Mouse (Mus musculus): Measurements from ENCODE around the gene Srgap1.

Gene Srgap1

DNA sequence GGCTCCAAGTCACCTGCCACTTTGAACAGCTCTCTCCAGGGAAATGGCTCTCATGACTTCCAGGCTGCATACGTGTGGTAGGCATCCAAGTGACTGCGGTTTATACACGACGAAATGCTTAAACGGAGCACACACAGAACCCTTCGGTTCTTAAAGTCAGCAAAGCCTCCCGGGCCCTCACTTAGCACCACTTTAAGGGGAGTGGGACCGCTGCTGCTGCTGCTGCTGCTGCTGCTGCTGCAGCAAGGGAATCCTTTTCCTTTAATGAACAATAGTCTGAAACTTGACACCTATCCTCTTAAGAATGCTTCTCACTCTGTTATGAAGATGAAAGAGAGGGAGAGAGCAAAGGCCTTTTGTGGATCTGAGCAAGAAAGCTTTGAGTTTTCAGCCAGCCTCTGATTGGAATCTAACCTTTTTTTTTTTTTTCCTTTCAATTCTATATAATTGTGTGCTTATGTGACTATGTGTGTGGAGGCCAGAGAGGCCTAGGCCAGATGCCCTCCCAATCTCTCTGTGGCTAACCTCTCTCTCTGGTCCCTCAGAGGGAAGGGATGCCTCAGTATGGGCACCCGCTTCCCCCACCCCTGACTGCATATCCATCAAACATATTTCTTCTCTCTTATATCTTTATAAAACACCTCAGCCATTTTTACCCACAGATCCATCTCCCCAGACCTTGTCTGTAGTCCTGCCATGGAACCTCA lies 161.4 kb downstream of the Srgap1 start:
- no peak for DNase-seq (ENCODE audit: low read depth, low spot score)

DNA sequence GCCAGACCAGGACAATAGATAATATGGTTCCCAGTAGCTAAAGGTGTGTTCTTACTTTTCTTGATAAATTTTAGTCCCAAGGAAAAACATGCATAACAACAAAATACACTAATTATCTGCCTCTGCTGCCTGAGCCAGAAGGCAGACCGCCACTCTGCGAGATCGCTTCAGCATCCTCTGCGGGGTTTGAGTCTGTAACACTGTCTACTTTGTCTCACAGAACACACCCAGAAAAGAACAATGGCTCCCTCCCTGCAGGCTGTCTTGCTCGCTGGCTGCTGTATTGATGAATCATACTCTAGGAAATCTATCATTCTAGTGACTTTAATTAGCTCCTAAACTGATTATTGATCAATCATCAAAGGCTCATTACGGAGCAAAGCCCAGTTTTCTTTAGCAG lies 164.7 kb downstream of the Srgap1 start:
- no peak for DNase-seq (ENCODE audit: low read depth, low spot score)

DNA sequence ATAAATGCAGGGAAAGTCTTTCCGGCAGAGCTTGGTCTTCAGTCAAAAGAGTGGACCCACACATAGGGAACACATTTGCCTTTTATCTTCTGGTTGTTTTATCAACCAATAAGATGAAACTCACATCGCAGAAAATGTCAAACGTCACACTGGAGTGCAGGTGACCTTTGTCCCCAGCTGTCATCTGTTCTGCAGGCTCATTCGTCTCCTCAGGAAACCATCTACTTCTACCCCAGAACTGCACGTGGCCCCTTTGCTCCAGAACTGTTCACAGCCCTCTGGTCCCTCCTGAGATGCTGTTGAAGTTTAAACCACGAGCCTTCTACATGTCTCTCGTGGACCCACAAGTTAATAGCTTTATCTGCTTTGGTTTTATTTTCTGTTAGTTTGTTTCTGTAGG lies 168.3 kb downstream of the Srgap1 start:
- DNase-seq (ENCODE audit: low read depth, low spot score), result no peak

DNA sequence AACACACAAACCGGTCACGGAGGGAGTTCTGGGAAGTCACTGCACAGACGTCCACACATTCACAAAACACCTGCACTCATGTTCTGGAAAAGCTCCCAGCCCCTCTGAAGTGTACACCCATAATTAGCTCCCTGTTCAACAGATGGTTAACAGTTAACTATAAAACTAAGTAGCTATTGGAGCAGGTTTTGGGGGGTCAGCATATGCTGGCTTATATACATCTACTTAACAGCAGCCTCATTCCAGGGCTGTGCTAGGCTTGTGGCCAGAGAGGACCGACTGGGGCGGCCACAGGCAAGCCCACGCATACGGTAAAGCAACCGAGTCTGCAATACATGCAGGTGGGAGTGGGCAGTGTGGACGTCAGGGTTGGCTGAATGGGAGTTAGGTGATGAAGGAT lies 169.2 kb downstream of the Srgap1 start:
- DNase-seq (ENCODE audit: low read depth, low spot score), result no peak

DNA sequence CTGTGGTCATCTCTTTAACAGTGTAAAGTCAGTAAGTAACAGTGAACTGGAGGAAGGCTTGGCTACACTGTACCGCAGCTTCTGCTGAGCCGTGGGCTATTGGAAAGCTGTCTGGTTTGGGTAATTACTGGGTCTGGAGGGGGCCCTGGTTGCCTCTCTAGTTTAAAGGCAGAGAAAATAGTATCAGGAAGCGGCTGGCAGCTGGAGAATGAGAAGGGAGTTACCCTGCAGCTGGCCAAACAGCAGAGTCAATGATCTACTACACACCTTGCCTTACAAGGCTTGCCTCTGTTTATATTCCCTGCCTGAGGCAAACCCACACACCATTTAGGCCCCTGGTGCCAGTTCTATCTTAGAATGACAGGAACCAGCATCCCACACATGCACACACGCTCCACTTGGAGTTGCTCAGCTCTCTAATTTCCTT lies 174.0 kb downstream of the Srgap1 start:
- no peak for DNase-seq (ENCODE audit: low read depth, low spot score)

DNA sequence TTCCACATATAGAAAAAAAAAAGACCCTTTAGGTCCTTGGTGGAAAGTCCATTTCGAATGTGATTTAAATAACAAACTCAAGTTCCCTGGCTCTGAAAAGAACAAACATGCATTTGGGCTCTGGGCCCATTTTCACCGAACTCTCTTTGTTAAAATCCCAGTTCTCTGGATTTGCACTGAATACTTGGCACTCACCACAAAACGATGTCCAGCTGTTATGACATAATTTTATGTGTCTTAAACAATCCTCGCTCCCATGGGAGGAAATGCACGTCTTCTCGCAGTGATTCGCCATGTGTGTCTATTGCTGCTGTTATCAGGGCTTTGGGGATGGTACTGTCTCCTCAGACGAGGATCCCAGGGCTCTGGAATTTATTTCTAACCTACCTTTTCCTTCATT lies 177.2 kb downstream of the Srgap1 start:
- no peak for DNase-seq (ENCODE audit: low read depth, low spot score)

DNA sequence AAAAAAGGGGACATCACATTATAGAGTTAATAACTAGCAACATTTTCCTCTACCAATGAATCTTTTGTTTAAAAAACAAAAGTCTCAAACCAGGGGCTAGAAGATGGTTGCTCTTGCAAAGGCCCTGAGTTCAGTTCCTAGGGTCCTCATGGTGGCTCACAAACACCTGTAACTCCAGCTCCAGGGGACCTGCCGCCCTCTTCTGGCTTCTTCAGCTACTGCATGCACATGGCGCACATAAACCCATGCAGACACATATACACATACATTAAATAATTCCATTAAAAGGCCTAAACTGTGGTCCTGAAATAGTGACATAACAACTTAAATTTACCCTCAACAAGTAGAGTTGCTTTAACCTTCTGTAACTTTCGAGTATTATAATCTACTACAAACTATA lies 178.9 kb downstream of the Srgap1 start:
- DNase-seq (ENCODE audit: low read depth, low spot score), result no peak

DNA sequence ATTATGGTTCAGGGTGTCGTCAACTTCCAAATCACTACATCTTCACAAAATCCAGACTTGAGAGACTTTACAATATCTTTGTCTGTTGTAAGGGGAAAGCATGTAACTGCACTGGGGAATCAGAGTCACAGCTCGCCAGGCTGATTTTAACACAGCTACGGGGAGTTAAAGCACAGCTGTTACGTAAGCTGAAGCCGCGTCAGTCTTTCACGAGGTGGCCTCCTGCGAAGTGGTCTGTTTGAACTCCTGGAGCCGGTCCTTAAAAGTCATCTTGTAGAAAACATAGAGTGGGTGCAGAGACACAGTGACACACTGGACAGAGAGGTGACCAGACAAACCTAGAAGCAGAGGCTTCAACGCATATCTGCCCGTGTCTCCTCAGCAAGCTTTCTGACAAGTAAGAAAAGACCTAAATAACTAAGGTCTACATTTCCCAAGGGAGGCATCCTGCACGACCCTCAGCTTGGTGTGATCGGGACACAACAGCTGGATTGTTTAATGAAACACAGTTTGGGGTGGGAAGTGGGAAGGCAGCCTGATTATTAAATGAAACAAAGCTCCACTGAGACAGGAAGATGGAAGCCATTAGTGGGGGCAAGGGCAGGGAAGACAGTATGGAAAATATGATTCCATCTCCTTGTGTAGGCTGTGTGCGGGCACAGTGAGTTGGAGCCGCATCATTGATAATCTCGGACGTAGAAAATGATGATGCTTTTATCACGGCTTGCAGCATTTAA lies 181.4 kb downstream of the Srgap1 start:
- no peak for DNase-seq (ENCODE audit: low read depth, low spot score)

DNA sequence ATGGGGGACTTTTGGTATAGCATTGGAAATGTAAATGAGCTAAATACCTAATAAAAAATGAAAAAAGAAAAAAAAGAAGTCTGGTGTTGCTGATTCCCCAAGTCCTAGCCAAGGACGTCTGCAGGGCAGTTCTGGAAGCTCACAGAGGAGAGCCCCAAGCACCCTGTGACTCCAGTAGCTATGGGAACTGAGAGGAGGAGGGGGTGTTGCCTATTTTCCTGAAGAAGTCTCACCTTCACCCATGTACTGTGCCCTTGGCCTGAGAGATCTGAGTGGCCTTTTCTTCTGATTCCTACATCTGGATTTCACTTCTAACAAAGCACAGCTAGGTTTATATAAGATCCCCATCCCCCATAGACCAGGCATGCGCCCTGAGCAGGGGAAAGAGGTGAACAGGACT lies 186.2 kb downstream of the Srgap1 start:
- DNase-seq (ENCODE audit: low read depth, low spot score), result no peak

DNA sequence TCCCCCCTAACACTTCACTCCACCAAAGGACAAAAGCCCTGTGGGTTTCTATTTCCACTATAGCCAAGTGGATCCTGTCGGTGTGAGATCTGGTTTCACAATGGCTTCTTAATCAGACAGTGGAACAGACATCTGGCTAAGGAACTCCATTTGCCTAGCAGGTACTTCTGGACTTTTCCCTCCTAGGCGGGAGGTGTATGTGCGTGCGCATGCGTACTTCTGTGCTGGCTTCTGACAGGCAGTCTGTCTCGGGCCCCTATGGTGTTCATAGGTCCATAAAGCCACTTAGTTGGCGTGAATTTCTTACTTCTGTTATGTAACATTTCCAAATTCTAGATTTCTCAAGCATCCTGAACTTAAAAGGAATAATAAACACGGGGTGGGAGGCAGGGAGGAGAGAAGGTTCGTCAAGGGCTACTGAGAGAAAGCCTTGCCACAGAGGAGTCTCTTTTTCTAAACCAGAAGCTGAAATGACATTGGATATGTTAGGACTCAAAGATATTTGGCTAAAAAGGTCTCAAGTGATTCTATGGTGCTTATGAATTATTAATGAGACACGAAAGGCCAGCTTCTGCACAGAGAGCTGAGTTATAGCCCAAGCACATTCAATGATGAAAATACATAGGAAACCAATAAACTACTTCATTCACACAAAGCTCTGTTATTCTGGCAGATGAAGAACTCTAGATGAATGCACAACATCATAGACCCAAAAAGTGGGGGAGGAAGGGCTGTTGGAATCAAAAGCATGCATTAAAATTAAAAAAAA lies 187.1 kb downstream of the Srgap1 start:
- no peak for DNase-seq (ENCODE audit: low read depth, low spot score)

DNA sequence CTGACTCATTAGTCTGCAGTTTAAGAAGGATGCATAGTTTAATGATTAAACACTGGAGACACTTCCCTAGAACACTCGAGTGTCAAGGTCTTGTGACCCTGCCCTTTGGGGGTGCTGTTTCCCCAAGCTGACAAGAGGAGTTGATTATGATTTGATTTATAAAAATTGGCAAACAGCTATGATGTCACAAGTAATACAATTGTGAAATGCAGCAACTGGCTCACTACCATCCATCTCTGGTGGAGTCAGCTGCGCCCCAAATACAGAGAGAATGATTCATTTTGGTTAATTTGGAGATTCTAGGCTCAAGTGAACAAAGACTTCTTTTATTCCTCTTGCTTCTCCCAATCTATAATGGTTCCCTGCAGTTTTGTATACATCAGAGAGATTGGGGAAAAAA lies 188.2 kb downstream of the Srgap1 start:
- no peak for DNase-seq (ENCODE audit: low read depth, low spot score)

DNA sequence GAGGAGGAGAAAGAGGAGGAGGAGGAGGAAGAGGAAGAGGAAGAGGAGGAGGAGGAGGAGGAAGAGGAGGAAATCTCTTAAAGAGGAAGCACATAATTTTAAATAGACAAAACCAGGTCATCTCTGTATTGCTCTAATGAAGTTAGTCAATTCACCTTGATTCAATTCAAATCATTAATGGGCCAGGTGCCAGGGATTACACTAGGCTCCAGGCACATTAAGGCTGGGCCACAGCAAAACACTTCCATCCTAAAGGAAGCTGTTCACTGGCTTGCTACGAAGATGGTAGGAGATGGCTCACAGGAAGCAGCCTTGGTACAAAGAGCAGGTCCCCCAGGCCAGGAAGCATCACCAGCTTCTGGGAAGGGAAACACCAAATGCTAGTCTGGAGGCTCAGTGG lies 189.0 kb downstream of the Srgap1 start:
- no peak for DNase-seq (ENCODE audit: low read depth, low spot score)

DNA sequence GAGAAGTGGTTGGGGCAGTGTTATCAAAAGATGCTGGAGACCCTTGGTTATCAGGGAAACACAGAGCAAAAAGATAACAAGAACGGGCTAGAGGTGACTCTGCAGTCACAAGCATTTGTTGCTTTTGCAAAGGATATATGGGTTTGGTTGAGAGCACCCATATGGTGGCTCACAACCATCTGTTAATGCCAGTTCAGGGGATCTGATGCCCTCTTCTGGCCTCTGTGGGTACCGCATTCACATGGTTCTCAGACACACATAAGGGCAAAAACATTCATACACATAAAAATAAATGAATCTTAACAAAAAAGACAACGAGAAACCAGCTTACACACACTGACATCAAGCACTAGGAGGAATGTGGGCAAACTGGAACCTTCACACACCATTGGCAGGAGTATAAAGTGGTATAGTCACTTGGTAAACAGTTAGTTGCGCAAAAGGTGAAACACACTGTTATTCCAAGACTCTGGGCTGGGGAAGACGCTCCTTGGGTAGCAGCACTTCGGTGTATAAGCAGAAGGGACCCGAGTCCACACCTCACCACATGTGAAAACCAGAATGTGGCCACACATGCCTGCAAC lies 191.2 kb downstream of the Srgap1 start:
- DNase-seq (ENCODE audit: low read depth, low spot score), result peak; percentile 4

DNA sequence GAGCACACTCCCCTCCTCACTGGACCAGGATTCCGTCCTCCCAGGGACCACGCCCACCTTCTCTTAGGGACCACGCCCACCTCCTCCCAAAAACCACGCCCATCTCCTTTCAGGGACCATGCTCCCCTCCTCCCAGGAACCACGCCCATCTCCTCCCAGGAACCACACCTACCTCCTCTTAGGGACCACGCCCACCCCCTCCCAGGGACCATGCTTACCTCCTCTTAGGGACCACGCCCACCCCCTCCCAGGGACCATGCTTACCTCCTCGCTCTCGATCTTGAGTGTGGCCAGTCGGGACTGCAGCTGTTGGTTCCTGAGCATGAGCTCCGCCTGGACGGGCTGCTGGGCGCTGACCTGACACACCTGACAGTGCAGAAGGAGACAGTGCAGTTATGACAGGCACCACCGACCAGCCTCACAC lies 193.7 kb downstream of the Srgap1 start:
- peak; percentile 73 for DNase-seq (ENCODE audit: low read depth, low spot score)

DNA sequence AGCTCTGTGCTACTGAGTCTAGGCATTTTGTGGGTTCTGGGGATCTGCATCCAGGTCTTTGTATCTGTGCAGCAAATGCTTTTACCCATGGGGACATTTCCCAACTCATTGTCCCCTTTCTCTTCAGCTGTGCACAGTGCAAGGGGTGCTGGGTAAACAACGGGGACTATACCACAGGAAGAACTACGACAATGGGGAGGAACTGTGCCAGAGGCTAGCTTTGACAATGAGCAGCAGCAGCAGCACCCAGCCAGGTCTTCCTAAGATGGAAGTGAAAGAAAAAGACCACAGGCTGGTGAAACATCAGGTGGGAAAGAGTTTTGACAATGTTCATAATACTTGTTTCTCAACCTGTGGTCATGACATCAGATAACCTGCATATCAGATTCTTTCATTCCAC lies 197.6 kb downstream of the Srgap1 start:
- DNase-seq (ENCODE audit: low read depth, low spot score), result no peak

DNA sequence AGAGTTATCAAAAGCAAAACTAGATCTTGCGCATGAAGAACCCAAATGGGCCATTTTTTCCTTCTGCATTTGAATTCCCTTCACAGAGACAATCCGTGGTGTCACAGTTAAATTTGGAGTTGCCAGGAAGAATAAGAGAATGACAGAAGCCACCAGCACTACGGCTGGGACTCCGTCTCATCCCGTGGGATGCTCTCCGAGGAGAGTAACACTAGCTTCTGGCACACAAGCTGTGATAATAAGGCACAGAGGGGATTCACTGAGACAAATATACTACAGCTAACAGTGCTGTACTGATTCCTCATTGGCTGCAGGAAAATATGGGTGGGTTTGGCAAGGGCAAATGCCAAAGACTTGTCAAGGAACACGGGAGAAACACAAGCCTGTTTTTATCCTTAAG lies 201.4 kb downstream of the Srgap1 start:
- DNase-seq (ENCODE audit: low read depth, low spot score), result no peak

DNA sequence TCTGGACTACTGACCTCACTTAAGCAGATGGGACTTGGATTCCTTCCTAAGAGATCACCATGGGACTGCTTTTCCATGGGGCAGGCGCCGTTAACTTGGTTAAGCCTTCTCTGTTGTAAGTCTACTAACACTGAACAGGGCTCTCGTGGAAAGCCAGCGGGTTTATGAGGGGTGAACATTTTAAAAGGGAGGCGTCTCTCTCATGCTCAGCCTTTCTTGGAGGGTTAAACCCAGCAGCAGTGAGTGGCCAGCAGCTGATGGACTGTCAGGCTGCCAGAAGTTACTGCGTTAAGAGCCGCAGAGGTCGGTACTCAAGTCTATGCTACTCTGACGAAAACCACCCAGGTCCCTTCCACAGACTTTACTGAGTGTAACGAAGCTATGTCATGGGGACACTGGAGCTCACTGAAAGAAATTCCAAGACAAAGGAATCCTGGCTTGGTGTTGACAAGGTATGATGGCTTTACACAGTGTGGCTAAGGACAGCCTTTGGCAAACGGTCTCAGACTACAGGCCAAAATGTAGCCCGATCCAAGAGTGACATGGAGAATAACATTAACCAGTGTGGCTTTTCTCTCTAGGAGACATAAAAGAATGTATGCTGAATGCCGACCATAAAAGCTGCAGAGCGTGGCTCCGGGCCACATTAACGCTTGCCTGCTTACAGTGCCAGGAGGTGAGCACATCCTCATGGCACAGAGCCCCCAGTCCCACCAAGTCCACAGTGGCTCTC lies 209.8 kb downstream of the Srgap1 start:
- no peak for DNase-seq (ENCODE audit: low read depth, low spot score)

DNA sequence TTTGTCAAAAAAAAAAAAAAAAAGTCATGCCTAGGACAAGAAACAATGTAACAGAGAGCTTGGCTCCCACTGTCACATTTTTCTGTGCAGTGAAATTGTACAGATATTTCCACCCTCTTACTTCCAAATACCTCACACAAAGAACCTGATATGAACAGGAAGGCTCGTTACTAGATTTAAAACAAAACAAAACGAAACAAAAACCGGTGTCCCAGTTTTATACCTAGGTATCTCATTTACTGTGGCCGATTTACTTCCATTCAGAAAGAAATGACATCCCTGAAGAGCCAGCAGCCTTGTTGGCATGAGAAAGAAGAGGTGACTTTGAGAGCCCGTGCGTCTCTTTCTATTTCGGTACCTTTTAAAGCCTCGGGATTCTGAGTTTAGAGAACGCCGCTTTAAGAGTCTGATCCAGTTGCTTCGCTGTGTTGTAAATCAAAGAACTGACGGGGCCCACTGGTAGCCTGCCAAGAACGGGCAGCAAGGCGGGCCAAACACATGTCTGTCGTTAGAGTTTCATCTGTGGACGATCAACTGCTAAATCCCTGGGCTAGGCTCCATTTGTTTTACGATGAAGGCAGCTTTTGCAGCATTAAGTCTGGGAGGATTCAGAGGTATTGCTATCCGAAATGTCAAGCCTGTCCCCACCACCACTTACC lies 210.5 kb downstream of the Srgap1 start:
- no peak for DNase-seq (ENCODE audit: low read depth, low spot score)

DNA sequence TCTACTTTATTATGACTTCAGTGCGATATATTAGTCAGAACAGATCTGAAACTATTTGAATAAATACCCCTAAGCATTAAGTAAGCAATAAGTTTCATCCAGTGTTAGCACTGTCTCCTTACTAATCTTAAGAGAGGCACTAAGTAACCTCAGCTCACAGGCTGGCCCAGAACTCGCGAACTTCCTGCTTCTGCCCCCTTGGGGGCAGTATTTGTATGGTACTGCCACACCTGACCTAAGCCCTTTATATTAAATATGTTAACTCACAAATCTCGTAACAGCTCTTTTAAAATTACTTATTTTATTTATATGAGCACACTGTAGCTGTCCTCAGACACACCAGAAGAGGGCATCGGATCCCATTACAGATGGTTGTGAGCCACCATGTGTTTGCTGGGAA lies 213.7 kb downstream of the Srgap1 start:
- no peak for DNase-seq (ENCODE audit: low read depth, low spot score)

DNA sequence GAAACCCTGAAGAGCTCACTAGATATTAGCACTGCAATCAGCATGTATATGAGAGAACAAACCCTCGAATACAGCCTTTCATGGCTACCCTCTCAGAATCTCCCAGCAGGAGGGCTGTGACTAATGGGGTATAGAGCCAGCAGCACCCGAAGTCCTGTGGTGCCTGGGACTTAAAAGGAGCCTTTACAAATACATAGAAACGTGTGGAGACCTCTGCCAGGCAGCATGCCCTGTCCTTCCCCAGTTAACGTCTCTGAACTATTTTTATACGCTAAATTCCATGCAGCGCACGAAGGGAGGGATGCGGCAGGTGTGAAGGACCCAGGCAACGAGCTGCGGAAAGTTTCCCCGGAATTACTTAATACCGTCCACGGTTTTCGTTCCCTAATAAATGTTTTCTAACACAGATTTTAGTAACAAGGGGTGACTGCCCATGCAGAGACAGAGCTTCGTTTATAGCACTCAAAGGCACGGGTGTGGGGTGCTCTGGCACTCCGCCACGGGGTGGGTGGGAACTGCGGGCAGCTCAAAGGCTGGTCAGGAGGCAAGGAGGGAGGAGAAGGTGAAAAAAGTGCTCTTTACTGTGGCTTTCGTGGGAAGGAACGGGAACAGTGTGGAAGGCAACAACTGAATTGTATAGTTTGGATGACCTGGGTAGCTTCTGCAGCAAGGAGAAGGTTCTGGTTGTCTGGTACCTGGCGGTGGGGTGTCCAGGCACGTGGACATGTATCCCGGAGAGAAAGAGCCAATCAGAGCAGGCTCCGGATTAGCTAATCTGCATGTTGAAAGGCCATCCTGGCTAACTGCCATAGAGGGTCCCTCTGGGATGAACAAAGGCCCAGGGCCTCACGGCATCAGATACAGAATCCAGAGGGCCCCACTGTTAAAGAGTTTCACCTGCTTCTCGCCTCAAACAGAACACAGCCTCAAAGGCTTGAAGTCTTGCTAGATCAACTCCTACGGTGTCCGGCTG lies 216.5 kb downstream of the Srgap1 start:
- no peak for DNase-seq (ENCODE audit: low read depth, low spot score)

Data from WW6 (cell line).